Mouse (Mus musculus) heart, embryonic 14.5 days (tissue): ENCODE data around the gene Mafg. TPM values are rescaled to one million over a fixed set of nuclear protein-coding genes. Genes with fewer than 3 reads are reported as not detected.

ENCODE experiments used
- ATAC-seq: fragments of 200-750 bp; cut with Nextera tagmentation; 2 replicates; pipeline ENCODE4 v1.8.0; 2017; ENCODE audit warnings: low read depth, moderate TSS enrichment; ENCODE audit not compliant: insufficient number of reproducible peaks, insufficient read depth, low FRiP score
- H3K27ac ChIP-seq, 2 experiments: fragments of 200-500 bp in 1 of 2; fragments of 300-500 bp in 1 of 2; sonication (generic) in 1 of 2; replicated peaks in 1 of 2; 2 replicates each; pipeline ENCODE4 v1.5.1; 2012 to 2014; ENCODE audit warnings: low read depth in 2 of 2, low read length in 2 of 2, control low read depth in 1 of 2, mild to moderate bottlenecking in 1 of 2, mixed read lengths in 1 of 2; ENCODE audit not compliant: control insufficient read depth in 1 of 2, insufficient read depth in 1 of 2
- H3K27me3 ChIP-seq: fragments of 300-500 bp; sonication (generic); 2 replicates; pipeline ENCODE4 v1.6.1; 2014; ENCODE audit warnings: mild to moderate bottlenecking, low read length, control low read depth; ENCODE audit not compliant: control insufficient read depth, insufficient read depth
- H3K36me3 ChIP-seq: fragments of 300-500 bp; sonication (generic); 2 replicates; pipeline ENCODE4 v1.6.1; 2014; ENCODE audit warnings: mild to moderate bottlenecking, control low read depth, low read length, mixed read lengths; ENCODE audit not compliant: control insufficient read depth, insufficient read depth
- H3K4me1 ChIP-seq, 2 experiments: fragments of 200-500 bp in 1 of 2; fragments of 300-500 bp in 1 of 2; sonication (generic) in 1 of 2; 2 replicates each; pipeline ENCODE4 v1.6.1; 2012 to 2014; ENCODE audit warnings: low read length in 2 of 2, control low read depth in 1 of 2, mixed read lengths in 1 of 2; ENCODE audit not compliant: control insufficient read depth in 2 of 2, insufficient read depth in 2 of 2
- H3K4me2 ChIP-seq: fragments of 300-500 bp; sonication (generic); 2 replicates; pipeline ENCODE4 v1.6.1; 2014; ENCODE audit warnings: mild to moderate bottlenecking, low read length
- H3K4me3 ChIP-seq, 2 experiments: fragments of 200-500 bp in 1 of 2; fragments of 300-500 bp in 1 of 2; sonication (generic) in 1 of 2; 2 replicates each; pipeline ENCODE4 v1.5.1; 2012 to 2014; ENCODE audit warnings: low read length in 2 of 2, mild to moderate bottlenecking in 2 of 2, control low read depth in 1 of 2, low read depth in 1 of 2, moderate library complexity in 1 of 2; ENCODE audit not compliant: control insufficient read depth in 1 of 2, insufficient read depth in 1 of 2
- H3K9ac ChIP-seq: fragments of 300-500 bp; sonication (generic); 2 replicates; pipeline ENCODE4 v1.6.1; 2014; ENCODE audit warnings: mild to moderate bottlenecking, low read length
- H3K9me3 ChIP-seq: fragments of 300-500 bp; sonication (generic); 2 replicates; pipeline ENCODE4 v1.6.1; 2016; ENCODE audit warnings: low read length, control low read depth; ENCODE audit not compliant: control insufficient read depth
- WGBS: fragments of 180-500 bp; shearing (Covaris S2); extraction: QIAGEN DNeasy Blood & Tissue Kit; methylation state at CpG from one replicate; pipeline ENCODE4 v1.1.7; 2014; 5-methylcytosine and 5-hydroxymethylcytosine counted together
- polyA plus RNA-seq: library from polyadenylated mRNA; unstranded; fragments of >200 nt; fragmentation: Nextera tagmentation; extraction: Ambion mirVana; gene quantifications from 2 replicates; pipeline ENCODE4 v1.2.1, GENCODE M21; 2014

The Mafg gene
- polyA plus RNA-seq, 1 experiment from 2014 or later, result 18.1 TPM

DNA sequence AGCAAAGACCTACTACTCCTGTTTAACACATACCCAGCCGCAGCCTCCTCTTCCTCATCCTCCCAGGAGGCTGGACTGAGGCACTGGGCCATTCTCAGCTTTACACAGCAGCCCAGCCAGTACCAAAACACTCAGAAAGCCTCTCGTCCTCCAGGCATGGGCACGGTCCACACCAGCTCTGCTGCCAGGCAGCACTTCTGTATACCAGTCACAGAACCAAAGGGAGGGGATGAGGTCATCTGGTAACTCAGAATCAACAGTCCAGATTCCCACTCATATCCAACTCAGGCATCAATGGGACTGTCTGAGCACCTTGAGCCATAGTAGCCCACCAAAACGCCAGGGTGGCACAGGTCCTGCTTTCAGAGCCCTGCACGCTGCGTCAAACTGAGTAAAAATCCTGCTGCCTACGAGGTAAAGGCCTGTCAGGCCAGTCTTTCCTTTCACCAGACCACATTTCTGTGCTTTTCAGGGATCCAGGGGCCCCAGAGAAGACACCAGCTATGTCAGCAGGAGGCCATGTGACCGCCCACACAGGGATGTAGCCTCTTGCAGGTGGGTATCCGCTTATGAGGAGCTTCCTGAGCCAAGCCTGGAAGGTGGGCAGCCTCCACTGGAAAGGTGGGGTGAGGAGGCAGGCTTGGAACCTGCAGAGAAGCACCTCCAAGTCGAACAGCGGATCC, 6.5 kb downstream of the Mafg start:
- peaks cover 26 to 42% of the 10 kb centered on the region in 2 experiments for H3K4me1 ChIP-seq

DNA sequence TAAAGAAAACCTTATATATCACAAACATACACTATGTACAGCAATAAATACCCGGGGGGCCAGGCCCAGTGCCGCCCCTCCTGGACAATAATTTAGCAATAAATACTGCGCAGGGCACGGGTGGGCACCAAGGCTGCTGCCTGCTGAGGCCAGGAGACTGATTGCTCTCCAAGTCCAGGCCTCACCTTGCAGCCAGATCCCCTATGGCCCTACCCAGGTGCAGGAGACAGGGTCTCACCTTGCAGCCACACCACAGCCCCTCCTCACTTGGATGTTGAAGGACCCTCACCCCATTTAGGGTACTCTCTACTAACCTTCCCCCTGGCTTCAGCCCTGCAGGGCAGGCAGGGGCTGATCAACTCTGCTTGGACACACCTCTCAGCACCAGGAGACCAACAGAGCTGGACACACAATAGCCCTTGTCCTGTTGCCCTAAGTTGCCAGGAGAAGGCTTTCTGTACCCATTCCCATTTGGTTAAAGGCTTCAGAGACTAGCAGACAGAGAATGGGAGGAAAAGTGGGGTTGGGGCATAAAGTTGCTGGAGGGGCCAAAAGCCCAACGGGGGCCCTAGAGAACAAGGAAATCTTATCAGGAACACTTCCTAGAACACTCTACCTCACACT, 8.1 kb downstream of the Mafg start, which contains the start of gene Sirt7:
Gene Sirt7 (minus strand): TSS at position 89 of the 624 bp plus-strand sequence.
- no peaks in the 10 kb centered on the region for H3K9me3 ChIP-seq
- H3K9ac ChIP-seq, result peak within 1 kb of the TSS; percentile 78
- H3K27ac ChIP-seq, result peak within 1 kb of the TSS; percentile 28 to 76
- H3K4me1 ChIP-seq, result peaks cover 14 to 25% of the 10 kb centered on the region in 2 experiments
- H3K36me3 ChIP-seq, result peaks cover 50% of the 10 kb centered on the region
- peak within 1 kb of the TSS; percentile 97 for H3K4me2 ChIP-seq
- no peaks in the 10 kb centered on the region for H3K27me3 ChIP-seq
- ATAC-seq, result no peak; the same call in 1 of the 2 replicates
- H3K4me3 ChIP-seq, result peak within 1 kb of the TSS; percentile 86 to 97
- WGBS, result 11% methylated on average over 5 of the region's 5 CpGs

More for the DNA sequence above, 6.5 kb downstream of the Mafg start:
- Histone ChIP-seq H3K9ac (no peak overlapping the region), H3K4me2 (no peak overlapping the region), H3K4me3 (no peak overlapping the region), H3K9me3 (no peaks in the 10 kb centered on the region), H3K36me3 (peaks cover 36% of the 10 kb centered on the region), H3K27me3 (no peaks in the 10 kb centered on the region), H3K27ac (no peak overlapping the region)
- 87% methylated on average over 11 of the region's 11 CpGs for WGBS
- ATAC-seq, result no peak

- Histone ChIP-seq H3K4me2 (peak overlapping the region; percentile 97), H3K9ac (peak overlapping the region; percentile 78), H3K36me3 (peaks cover 56% of the 10 kb centered on the region), H3K9me3 (no peaks in the 10 kb centered on the region), H3K4me1 (peaks cover 9 to 20% of the 10 kb centered on the region in 2 experiments; a peak in 3 of 4 replicates), H3K27ac (peak overlapping the region; percentile 6 to 76), H3K27me3 (no peaks in the 10 kb centered on the region), H3K4me3 (peak overlapping the region; percentile 86 to 97)
- under 1% methylated on average over 52 of the region's 53 CpGs for WGBS
- peak; percentile 69 for ATAC-seq
These were observed 8.7 kb downstream of the Mafg start for GRCm38 (mm10) chr11:120624680-120625111.

- ATAC-seq, result peak; percentile 76
- WGBS, result 12% methylated on average over 29 of the region's 30 CpGs
- Histone ChIP-seq H3K9me3 (no peaks in the 10 kb centered on the region), H3K4me1 (peaks cover 5 to 15% of the 10 kb centered on the region in 2 experiments; a peak in 3 of 4 replicates), H3K36me3 (peaks cover 57% of the 10 kb centered on the region), H3K27ac (peak overlapping the region; percentile 6 to 76; a peak in 3 of 4 replicates), H3K4me2 (peak overlapping the region; percentile 97), H3K27me3 (no peaks in the 10 kb centered on the region), H3K9ac (peak overlapping the region; percentile 78), H3K4me3 (peak overlapping the region; percentile 86 to 97)
These were observed 9.3 kb downstream of the Mafg start for GRCm38 (mm10) chr11:120623961-120624679.

DNA sequence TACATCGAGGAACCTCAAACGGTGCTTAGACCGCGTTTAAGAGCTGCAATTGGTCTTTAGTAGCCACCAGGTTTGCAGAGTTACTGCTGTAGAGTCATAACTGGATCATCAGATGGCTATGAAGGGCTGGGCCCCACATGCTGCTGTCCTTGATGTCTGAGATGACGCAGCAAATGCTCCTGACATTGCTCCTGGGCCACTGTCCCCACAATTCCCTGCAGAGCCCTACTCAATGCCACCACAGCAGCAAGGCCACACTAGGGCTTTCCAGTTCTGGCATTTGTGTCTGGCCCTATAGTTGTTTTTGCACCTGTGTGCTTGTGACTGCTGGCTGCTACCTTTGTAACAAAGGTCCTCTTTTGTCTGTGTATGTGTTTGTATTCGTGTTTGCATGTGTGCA, 10.6 kb downstream of the Mafg start:
- Histone ChIP-seq H3K4me1 (peaks cover 8 to 15% of the 10 kb centered on the region in 2 experiments; a peak in 3 of 4 replicates), H3K27ac (no peak overlapping the region), H3K27me3 (no peaks in the 10 kb centered on the region), H3K36me3 (peaks cover 61% of the 10 kb centered on the region), H3K9ac (no peak overlapping the region), H3K9me3 (no peaks in the 10 kb centered on the region), H3K4me2 (no peak overlapping the region), H3K4me3 (no peak overlapping the region)
- no peak for ATAC-seq
- WGBS, result 89% methylated on average over 6 of the region's 6 CpGs

DNA sequence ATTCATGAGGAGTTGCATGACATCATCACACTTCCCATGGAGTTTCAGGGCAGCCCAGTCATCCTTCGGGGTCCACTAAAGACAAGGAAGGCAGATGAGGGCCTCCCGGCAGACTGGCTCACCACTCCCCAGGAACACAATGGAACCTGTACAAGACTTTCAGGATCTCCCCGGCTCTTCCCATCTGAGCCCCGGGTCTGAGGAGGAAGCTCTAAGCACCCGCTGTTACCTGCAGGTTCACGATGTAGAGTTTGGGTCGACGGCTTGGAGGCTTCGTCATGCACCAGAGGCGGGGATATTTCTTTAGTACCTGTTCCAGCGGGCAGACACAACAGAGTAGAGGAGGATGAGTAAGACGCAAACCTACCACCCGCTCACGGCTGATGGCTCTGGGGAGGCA, 13.2 kb downstream of the Mafg start:
- Histone ChIP-seq H3K36me3 (peaks cover 51% of the 10 kb centered on the region), H3K27me3 (no peaks in the 10 kb centered on the region), H3K4me3 (no peak overlapping the region), H3K27ac (no peak overlapping the region), H3K9ac (no peak overlapping the region), H3K9me3 (no peaks in the 10 kb centered on the region), H3K4me1 (peaks cover 10 to 17% of the 10 kb centered on the region in 2 experiments), H3K4me2 (no peak overlapping the region)
- WGBS, result 93% methylated on average over 14 of the region's 14 CpGs
- ATAC-seq, result no peak
